Mouse (Mus musculus) mammary gland, adult 2 months (tissue): ENCODE measurements around the gene Card11. TPM values are rescaled to one million over a fixed set of nuclear protein-coding genes. Genes with fewer than 3 reads are reported as not detected.

Experiments used
- polyA plus RNA-seq: library from polyadenylated mRNA; depleted of rRNA; stranded (reverse); fragments of >200 nt; gene quantifications from 2 replicates; pipeline ENCODE4 v1.2.3, GENCODE M21; 2012; ENCODE audit warnings: low replicate concordance; rRNA removed

Card11 gene
- 10.0 and 26.1 TPM in 2 replicates for polyA plus RNA-seq

GRCm38 (mm10) chr5:141000349-141000748, at the start of gene Card11:
Card11 (minus strand) TSS chr5:141000582.

DNA sequence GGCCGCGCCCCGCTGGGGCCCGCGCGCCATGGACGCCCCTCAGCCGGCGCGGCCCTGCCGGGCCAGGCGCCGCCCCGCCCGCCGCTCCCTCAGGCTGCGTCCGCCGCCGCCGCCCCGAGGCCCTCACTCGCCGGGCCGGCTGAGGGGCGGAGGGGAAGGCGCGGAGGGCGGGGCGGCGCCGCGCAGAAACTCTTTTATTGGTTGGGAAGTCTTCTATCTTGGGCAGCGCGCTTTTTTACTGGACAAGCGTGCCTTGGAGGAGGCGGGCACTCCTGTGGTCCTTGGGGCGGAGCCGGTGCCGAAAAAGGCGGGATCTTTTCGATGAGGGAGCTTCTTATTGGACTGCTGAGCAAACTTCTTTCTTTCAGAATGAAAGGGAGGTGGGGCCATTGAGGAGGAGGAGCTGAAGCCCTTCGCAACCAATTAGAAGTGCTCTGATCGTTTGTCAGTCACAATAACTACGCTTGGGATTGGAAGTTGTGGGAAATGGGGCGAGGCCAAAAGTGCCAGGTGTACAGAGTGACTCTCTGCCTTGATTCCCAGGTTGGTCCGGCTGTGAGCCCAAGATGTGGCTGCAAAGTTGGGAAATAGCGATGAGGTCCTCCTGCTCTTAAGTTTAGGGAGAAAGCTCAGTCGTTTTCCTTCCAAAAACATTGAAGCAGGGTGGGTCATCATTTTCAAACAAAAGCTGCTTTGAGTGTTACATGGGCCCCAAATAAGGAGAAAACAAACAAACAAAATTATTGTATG, 169.9 kb downstream of the Card11 start, which contains the start of gene Gna12:
Gna12 (minus strand) TSS at position 118 of the 750 bp plus-strand sequence.

Other genes starting within 250 kb of the Card11 start
- gene Gna12, start 170.2 kb downstream of the Card11 start, polyA plus RNA-seq, result 87.1 and 123 TPM in 2 replicates
- 3.2 and 4.8 TPM in 2 replicates for gene Sdk1, start 240.9 kb upstream of the Card11 start, polyA plus RNA-seq